Mouse (Mus musculus) embryo, embryonic 10 days (tissue): ENCODE results near the gene Apol7a.

ENCODE experiments used
- DNase-seq: peaks from one replicate; pipeline ENCODE4 v3.0.0-alpha.2; 2015; ENCODE audit warnings: low spot score

Apol7a gene

GRCm38 (mm10) chr15:77370588-77370987 is 28.3 kb downstream of the Apol7a start:
- no peak for DNase-seq

GRCm38 (mm10) chr15:77369981-77370380 is 28.9 kb downstream of the Apol7a start:
- DNase-seq, result no peak

- no peak for DNase-seq
Observed at GRCm38 (mm10) chr15:77368818-77369320, 30.0 kb downstream of the Apol7a start.

GRCm38 (mm10) chr15:77368148-77368547 is 30.8 kb downstream of the Apol7a start:
- peak; percentile 98 for DNase-seq

GRCm38 (mm10) chr15:77367504-77367903 is 31.4 kb downstream of the Apol7a start:
- no peak for DNase-seq

GRCm38 (mm10) chr15:77366706-77367484 is 32.0 kb downstream of the Apol7a start:
- peak; percentile 93 for DNase-seq

GRCm38 (mm10) chr15:77365700-77366570 is 33.0 kb downstream of the Apol7a start:
- DNase-seq, result no peak

- no peak for DNase-seq
Observed at GRCm38 (mm10) chr15:77364026-77364425, 34.9 kb downstream of the Apol7a start.

- DNase-seq, result no peak
Observed at GRCm38 (mm10) chr15:77363578-77363977, 35.3 kb downstream of the Apol7a start.

GRCm38 (mm10) chr15:77362952-77363351 is 36.0 kb downstream of the Apol7a start:
- DNase-seq, result no peak

GRCm38 (mm10) chr15:77359905-77360304 is 39.0 kb downstream of the Apol7a start:
- DNase-seq, result no peak

GRCm38 (mm10) chr15:77359486-77359885 is 39.4 kb downstream of the Apol7a start:
- DNase-seq, result no peak

- no peak for DNase-seq
Observed at GRCm38 (mm10) chr15:77359084-77359483, 39.8 kb downstream of the Apol7a start.

GRCm38 (mm10) chr15:77358320-77359040 is 40.4 kb downstream of the Apol7a start:
- peak; percentile 98 for DNase-seq

GRCm38 (mm10) chr15:77356248-77356810 is 42.6 kb downstream of the Apol7a start:
- peak; percentile 52 for DNase-seq

- no peak for DNase-seq
Observed at GRCm38 (mm10) chr15:77354848-77355551, 43.9 kb downstream of the Apol7a start.

- no peak for DNase-seq
Observed at GRCm38 (mm10) chr15:77354496-77354847, 44.4 kb downstream of the Apol7a start.

GRCm38 (mm10) chr15:77353764-77354163 is 45.1 kb downstream of the Apol7a start:
- peak; percentile 51 for DNase-seq

GRCm38 (mm10) chr15:77352863-77353262 is 46.0 kb downstream of the Apol7a start:
- no peak for DNase-seq

- no peak for DNase-seq
Observed at GRCm38 (mm10) chr15:77350117-77350516, 48.8 kb downstream of the Apol7a start.

GRCm38 (mm10) chr15:77348146-77348545 is 50.8 kb downstream of the Apol7a start:
- no peak for DNase-seq
